Mouse (Mus musculus) mouse trophoblast stem cell (cell line): ENCODE measurements around the gene Prom1.

Source experiments
- in situ Hi-C, 2 experiments: fragments of 300-500 bp; cut with MseI, MboI; formaldehyde crosslinking; loops; 2 replicates in 1 of 2; 3 replicates in 1 of 2; pipeline ENCODE4 v1.15.1; 2025

Prom1 gene

DNA sequence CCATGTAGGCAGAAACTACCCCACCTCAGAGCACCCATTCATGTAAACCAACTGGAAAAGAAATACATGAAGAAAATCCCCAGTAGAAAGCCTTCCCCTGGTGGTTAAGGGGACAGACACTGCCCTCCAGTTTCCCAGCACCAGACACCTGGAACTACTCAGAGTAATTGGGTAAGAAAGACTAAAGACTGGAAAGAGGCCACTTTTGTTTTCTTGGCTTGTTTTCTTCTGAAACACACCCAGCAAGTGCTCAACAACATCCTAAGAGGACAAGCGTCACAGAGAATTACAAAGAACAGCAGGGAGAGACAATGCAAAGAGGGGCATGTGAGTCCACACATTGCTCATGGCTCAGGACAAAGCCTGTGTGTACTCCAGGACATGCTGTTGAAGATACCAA, 20.7 kb downstream of the Prom1 start:
- in situ Hi-C loops: no loop called here

DNA sequence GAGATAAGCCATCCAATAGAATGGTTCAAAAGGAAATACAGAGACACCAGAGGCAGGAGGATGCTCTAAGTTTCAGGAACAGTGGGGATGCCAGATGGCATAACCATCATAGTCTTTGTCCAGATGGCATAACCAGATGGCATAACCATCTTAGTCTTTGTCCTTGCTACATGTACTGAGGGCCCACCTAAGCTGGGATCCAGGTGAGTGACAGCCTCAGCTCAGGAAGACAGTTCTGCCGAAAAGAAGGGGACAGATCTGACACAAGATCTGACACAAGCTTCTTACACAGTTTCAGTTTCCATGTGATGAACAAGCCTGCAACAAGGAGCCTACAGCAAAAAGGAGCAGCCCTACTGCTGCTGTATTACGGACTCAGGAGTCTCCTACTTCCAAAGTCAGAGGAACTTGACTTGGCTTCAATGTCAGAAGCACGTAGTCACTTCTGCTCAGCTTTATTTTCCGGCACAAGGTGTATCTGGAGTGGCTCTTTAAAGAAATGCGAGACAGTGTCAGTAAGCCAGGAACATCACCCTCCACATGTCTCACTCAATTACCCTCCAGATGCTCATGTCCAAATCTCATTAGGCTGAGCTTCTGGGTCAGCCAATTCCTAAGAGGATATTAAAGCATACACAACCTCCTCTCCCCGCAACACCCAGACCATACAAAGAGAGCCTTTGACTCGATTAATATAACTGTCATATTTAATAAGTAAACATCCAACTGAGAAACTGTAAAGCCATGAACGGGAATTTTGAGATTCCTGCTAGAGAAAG, 21.4 kb downstream of the Prom1 start:
- in situ Hi-C loops: no loop called here

DNA sequence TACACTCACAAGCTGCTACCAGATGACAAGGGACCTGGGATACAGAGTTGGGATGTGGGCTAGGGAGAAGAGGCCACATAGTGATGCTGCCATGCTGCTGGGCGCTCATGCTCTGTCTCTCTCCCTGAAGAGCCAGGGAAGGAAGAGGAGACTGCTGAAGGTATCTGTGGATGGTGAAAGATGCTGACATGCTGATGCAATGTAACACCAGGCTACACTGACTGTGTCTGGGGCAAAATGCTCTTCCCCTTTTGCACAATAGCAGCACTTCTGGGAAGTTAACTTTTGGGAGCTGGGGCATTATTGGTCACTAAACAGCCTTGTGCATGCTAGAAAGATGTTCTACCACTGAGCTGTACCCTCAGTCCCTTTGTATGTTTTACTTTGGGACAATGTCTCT, 26.4 kb downstream of the Prom1 start:
- in situ Hi-C loops: no loop called here

DNA sequence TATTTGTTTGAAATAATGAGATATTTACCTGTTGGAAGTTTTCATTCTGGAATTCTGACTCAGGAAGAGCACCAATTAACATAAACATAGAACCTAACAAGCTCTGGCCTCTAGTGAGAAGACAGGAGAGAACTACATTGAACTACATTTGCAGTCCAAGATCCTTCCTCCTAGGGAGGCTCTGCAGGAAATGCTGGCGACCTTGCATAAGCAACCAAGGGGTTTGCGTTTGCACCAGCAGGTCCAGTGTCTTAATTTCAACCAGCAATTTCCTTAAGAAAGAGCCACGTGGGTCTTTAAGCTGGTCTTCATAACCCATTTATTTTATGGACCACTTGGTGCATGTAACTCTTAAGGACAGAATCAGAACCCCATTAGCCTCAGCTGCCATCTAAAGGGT, 28.2 kb downstream of the Prom1 start:
- in situ Hi-C loops: no loop called here

DNA sequence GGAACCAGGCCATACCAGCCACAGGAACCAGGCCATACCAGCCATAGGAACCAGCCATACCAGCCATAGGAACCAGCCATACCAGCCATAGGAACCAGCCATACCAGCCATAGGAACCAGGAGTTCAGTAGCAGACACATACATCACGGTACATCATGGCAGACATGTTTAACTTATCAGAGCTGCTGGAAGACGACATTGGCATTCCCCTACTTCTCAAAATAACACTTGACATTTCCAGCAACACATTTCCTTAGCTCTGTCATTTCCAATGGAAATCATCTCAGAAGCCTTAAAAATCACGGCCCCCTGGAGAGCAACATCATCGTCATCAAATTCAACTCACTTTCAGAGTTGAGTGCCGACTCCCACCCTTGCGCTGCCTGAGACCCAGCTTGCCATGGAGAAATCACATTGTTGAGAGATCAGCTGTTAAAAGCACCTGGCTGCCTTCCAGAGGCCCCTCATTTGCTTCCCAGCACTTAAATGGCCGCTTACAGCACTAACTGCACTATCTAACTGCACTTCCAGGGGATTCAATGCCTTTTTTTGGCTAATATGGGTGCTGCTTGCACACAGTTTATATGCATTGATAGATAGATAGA, 31.2 kb downstream of the Prom1 start:
- in situ Hi-C loops: no loop called here

DNA sequence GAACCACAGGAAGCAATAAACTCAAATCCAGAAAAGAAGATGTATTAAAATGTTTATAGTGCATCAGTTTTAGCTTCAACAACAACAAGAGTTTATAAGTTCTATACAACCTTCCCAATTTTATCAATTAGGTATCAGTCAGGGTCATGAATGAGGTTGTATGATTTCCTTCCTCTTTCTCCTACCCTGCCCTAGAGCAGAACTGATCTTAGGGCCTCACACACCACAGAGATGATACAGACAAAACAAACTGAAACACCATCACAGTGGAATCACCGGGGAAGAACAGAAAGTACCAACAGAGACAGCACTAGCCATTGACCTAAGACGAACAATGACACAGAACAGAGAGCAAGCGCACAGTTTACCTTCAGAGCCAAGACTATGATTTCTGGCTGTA, 43.6 kb downstream of the Prom1 start:
- in situ Hi-C loops: no loop called here

DNA sequence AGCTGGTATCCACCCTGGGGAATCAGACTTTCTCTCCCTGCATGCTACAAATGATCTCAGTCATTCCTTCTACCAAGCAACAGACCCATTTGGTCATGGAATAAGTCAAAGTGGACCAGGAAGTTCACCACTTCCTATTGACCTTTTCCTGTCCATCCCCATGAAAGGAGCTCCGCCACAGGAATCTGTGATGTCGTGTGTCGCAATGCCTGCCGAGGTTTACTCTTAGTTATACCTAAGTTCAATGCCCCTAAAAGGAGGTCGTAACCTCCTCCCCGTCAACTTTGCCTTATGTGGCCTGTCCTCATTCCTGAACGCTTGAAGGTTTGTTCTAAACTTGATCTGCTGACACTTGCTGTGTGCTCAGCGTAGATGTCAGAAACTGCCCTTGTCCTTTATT, 51.6 kb downstream of the Prom1 start:
- in situ Hi-C loops: loop anchor here in 1 of 2 experiments (5.0 kb wide), 1 partner anchor 52 kb away; the partner anchor contains the start of gene Prom1

DNA sequence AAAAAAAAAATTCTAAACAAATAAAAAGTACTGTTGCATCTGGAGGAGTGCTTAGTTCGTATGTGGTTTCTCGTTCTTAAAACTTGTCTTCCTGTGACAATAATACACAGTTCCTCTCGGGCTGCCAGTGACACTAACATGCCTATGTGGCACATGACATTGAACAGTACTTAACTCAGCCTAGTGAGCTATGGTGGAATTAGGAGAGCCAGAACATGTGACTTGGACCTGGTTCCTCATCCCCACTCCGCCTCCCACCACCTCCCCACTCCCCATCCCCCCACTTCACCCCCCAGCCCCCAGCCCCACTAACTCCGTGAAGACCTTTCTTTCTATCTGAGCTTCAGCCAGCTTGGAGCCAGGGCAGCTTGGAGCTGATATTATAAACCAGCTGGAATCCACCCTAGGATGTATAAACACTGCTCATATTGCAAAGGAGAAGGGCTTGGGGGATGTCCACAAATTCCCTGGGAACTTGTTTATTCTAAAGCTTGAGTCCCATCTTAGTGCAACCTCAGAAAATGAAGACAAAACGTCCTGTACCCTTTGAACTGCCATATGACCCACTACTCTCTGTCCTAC, 52.3 kb downstream of the Prom1 start:
- in situ Hi-C loops: no loop called here

DNA sequence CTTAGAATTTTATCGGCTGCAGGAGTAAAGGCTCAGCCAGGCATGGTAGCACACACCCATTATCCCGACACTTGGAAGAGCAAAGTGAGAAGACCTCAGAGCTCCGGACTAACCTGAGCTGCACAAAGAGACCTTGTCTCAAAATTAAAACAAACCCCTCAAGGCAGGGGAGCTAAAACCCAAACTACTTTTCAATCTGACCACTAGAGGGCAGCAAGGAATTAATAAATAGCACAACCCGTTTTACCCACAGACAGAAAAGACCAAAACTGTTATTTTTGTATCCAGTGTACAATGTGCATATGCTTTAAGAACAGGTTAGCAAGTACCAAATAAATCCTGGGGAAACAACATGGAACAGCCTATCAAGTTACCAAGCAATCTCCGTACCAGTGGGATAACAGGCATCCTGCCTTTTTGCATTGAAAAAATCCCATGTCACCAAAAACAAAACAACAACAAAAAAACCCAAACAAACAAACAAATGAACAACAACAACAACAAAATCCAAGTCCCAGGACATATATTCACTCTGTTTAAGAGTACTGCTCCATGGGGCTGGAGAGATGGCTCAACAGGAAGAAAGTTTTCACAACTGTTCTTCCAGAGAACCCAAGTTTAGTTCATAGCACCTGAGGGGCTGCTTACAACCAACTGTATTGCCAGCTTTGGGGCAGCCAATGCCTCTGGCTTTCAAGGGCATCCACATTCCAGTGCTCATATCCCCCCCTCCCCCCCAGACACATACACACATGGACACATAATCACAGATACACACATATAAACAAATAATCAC, 53.1 kb downstream of the Prom1 start:
- in situ Hi-C loops: no loop called here

DNA sequence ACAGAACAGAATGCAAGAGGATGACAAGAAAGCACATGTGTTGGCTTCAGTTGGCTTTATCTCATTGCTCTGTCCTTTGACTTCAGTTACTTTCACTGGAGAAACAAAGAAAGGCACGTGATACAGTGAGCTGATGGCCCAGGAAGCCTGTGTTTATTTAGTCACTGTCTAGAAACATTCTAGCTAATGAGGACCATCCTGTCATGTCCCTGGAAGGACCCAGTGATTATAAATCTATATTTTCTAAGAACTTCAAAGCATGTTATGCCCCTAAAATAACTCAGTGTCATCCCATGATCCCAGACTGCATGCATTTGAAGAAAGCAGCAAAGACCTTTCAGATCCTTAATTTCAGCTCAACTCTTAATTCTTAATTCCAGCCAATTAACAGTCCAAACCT, 60.1 kb downstream of the Prom1 start:
- in situ Hi-C loops: no loop called here

DNA sequence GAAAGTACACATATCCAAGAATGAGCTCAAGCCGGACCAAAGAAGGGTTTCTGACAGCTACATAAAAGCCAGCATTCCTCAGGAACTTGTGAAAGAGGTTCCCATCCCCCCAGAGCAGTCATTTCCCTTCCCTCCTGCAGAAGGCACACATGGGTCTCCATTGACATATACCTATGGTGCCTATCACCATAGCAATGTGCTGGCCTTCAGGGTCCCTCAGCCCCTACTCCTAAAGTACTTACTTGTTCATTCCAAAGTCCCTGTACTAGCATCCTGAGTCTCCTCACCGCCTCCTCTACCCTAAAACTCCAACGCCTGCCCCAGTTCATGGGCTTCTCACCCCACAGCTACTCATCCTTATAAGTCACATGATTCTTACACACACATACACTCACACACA, 60.8 kb downstream of the Prom1 start:
- in situ Hi-C loops: no loop called here

DNA sequence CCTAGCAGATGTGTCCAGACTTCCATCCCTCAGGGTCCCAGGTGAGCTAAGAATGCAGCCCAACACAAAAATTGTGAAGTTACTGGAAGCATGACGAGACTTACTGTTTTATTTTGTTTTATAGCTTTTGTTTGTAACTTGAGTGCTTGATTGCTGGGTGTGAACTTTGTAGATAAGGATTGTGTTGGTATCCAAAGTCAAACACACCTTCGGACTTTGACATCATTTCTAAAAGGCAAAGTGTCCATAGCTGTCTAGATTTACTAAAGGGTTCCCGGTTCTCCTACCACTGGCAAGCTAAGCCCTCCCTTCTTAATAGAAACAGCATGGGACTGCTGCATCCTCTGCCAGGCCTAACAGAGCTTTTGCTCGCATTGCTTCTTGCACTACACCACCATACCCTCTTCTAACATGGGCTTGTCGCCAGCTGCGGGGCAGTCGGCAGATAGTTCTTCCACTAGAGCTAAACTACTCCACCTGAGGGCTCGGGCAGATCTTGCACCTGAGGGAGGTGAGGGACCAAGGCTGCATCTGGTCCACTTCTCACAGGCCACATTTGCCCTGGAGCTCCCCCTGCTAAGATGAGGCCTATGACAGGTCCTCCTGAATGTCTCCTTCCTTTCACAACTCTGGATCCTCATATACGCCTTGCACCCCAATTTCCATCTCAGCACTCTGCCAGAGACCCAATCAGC, 103.4 kb downstream of the Prom1 start:
- in situ Hi-C loops: loop anchor here in 1 of 2 experiments (10.0 kb wide), 1 partner anchor 104 kb away; no protein-coding TSS in a partner anchor

DNA sequence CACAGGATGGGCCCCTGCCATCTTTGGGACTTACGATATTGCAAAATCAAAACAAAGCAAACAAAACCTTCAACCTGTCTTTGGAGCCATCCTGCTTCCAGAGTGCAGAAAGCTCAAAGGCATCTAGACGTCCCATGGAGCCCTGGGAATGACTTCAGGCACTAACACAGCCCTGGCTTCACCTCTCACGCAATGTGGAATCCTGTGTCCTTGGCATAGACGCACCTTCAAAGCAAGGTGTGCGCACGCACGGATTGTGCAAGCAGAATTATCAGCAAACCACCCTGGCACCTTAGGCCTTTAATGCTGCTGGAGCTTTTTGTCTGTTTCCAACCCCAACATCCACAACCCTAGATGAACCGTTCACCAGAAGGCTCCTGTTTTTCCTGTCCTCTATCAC, 104.2 kb downstream of the Prom1 start:
- in situ Hi-C loops: loop anchor here in 1 of 2 experiments (10.0 kb wide), 1 partner anchor 103 kb away; no protein-coding TSS in a partner anchor

DNA sequence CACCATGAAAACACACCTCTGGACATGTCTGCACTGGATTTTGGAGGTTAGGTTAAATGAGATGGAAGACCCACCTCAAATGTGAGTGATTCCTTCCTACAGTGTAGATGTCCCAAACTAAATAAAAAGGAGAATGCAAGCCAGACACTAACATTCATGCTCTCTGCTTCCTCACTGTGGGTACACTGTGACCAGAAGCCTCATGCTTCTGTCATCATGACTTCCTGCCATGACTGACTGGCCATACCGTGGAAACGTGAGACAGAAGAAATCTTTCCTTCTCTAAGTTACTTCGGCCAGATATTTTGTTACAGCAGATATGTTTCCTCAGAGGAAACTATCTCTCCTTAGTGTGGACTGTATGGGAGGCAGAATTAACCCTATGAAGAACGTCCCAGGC, 105.7 kb downstream of the Prom1 start:
- in situ Hi-C loops: loop anchor here in 1 of 2 experiments (10.0 kb wide), 1 partner anchor 101 kb away; no protein-coding TSS in a partner anchor

DNA sequence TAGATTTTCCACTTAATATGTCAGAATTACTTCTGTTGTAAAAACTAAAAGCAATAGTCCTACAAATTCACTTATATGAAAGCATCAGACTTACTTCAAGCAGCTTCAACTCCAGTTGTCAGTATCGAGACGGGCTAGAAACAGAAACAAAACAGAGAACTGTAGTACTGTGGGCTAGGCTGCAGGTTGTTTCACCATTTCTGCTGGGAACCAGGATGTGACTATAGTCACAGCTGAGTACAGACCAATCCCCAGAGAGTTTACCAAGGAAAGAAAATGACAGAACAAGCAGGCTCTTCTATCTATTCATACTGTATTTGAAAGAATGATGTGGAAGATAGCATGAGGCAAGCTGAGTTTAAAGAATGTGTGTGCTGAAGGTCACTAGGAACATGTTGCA, 106.9 kb downstream of the Prom1 start:
- in situ Hi-C loops: loop anchor here (5.0 to 10.0 kb wide), 2 partner anchors 73 to 100 kb away; no protein-coding TSS in a partner anchor

DNA sequence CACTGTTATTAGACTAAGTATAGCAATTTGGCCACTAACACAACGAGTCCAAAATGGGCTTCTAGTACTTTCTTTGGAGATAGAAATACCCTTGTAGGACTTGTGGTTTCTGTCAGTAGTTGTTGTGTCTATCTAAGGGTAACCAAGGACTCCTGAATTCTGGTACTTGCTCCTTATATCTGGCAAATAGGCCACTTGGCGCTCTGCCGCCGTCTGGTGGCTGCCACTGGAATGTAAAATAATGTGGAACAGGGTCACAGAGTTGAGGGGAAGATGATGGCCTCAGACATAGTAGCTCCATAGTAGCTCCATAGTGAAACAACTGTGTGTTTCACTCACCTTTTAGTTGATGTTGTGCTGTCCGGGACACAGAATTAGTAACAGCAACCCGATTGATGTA, 111.5 kb downstream of the Prom1 start:
- in situ Hi-C loops: loop anchor here (5.0 to 10.0 kb wide), 2 partner anchors 68 to 96 kb away; no protein-coding TSS in a partner anchor

DNA sequence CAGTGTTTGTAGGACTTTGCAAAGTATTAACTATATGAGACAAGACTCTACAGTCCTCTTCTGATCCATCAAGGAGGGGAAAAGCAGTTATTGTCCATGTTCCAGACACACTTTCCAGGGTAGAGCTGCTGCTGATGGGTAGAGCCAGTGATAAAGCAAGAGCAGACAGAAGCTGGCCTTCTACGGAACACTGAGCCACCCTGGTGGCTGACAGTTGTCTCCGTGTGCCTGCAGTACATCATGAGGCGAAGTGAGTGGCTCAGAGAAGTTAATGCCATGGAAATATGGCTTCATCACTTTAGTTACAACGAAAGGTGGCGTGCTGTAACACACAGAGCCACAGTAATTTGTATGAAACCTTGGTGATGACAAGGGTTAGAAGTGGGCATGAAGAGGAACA, 112.8 kb downstream of the Prom1 start:
- in situ Hi-C loops: no loop called here

DNA sequence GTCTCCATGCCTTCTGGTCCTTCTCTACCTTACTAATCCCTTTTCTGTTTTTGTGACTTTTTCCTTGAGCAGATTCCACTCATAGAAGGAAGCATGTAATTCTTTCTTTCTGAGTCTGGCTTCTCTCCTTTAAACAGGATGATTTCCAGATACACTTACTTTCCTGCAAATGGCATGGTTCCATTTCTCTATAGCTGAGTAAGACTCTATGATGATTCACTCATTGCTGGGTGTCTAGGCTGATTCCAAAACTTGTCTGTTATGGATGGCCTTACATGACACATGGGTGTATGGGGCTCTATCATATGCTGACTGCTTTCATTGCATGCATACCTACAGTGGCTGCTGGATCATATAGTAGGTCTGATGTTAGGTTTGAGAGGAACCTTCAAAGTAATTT, 115.6 kb downstream of the Prom1 start:
- in situ Hi-C loops: no loop called here

DNA sequence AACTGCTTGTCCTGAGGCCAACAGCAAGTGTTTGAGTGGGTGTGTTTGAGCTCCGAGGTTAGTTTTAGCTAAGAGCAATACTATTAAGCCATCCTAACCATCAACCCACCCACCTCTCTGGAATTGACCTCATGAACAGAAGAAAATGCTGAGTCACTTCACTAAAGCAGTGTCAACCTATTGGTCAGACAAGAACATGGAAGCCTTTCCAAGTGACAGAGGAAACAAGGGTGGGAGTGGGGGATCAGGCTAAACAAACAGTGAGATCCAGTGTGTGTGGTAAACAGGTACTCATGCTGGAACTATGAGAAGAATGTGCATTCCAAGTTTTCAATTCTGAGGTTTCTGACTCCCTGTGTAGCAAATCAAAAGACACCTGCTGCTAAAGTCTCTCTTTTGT, 118.9 kb downstream of the Prom1 start:
- in situ Hi-C loops: no loop called here

DNA sequence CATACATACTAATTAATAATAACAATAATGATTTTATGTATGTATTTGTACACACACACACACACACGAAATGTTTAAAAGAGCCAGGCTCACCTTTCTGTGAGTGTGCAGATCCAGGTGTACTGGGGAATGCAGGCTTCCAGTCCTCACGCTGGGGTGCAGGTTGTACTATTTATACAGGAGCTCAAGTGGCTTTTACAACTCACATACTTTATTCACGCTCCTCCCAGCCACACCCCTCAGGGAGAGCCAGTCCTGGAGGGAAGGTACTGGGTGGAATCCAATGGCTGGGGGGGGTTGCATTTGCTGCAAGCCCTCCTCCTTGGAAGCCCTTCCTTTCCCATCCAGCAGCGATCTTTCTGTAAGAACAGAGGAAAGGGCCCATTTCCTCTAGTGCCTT, 120.2 kb downstream of the Prom1 start, which contains the start of gene Fgfbp1:
Gene Fgfbp1, minus strand, starts transcription at position 160 of the 400 bp plus-strand sequence.
- in situ Hi-C loops: no loop called here

DNA sequence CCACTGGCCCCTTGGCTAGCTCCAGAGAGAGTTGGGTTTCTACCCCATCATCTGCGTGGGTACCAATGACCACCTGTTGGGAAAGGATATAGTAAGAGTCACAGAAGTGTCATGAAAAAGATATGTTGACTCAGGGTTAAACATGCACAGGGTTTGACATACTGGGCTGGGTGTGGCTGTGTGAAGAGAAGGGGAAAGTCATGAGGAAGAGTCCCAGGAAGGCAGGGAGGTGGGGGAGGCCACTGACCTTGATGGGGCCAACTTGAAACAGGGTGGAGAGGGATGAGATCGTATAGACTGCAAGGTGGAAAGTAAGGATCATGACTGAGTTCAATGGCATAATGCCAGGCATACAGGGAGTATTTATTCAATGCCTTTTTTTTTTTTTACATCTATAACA, 121.4 kb downstream of the Prom1 start:
- in situ Hi-C loops: no loop called here
